Mouse (Mus musculus): Measurements from ENCODE around the gene Rangap1. TPM values are rescaled to one million over a fixed set of nuclear protein-coding genes. Genes with fewer than 3 reads are reported as not detected.
A peak's percentile ranks its signal among the peaks of the same experiment; 100 is the strongest.
"Not testable (repeated sequence)": the region's sequence is repeated elsewhere in the genome, so short reads cannot be mapped to it uniquely, and the experiment has no call there.

Rangap1 gene
- 10 to 100 TPM; 82.7 to 88.8 TPM for total RNA-seq (2021)

DNA sequence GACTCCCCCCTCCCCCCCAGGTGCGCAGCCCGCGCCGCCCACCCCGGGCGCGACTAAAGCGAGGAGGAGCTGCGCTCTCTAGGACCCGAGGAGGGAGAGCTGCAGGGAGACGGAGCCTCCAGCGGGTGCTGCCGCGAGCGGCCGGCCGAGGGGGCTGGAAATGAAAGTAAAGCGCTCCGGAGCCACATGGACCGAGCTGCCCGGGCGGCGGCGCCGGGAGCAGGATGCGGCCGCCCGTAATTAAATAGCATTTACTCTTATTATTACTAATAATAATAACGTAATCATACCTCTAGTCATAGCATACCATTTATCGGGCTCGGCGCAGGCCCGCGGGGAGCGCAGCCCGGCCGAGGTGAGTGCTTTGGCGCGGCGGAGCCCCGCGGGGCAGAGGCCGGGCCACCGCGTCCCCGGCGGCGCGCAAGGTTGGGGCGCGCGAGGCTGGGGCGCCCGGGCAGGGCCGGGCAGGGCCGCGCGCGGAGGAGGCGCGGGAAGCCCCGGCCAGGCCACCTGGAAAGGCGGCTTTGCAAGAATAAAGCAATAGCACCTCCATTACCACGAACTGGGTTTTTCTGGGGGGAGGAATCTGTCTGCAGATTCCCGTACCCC is at the start of gene Rangap1, which contains the start of gene Zc3h7b:
TSS of gene Rangap1 (minus strand) at position 539 of the 609 bp plus-strand sequence.
TSS of gene Zc3h7b (plus strand) at position 66 of the 609 bp plus-strand sequence.
- peak; percentile 85 for DNase-seq

DNA sequence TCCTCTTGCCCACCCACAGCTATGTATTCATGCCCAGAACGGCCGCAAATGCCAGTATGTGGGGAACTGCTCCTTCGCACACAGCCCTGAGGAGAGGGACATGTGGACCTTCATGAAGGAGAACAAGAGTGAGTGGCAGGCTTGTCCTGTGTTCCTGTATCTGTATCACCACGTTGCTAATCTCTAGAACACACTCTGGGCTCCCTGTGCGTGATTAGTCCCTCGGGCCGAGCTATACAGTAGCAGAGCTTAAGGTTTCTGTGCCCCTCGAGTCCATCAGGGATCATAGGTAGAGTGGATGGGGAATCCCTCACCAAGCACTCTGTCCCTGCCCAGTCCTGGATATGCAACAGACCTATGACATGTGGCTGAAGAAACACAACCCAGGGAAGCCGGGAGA is 47.1 kb upstream of the Rangap1 start:
- DNase-seq: no peak

- no peak for DNase-seq
Measured at GRCm38 (mm10) chr15:81787525-81787924, 42.2 kb upstream of the Rangap1 start.

DNA sequence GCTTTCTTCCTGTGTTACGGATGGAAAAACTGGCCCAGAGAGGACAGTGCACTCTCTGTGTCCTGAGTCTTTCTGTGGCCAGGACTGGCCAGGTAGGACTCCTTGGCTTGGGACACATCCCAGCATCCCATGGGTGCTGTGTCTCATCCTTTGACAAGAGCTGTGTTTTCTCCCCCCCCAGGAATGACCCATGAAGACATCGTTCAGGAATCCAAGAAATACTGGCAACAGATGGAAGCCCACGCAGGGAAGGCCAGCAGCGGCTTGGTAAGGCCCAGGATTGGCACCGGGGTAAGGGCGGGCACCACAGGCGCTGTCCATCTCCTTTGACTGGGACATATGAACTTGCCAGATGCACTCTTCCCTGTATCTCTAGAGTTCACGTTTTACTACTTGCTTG is 40.4 kb upstream of the Rangap1 start:
- no peak for DNase-seq

DNA sequence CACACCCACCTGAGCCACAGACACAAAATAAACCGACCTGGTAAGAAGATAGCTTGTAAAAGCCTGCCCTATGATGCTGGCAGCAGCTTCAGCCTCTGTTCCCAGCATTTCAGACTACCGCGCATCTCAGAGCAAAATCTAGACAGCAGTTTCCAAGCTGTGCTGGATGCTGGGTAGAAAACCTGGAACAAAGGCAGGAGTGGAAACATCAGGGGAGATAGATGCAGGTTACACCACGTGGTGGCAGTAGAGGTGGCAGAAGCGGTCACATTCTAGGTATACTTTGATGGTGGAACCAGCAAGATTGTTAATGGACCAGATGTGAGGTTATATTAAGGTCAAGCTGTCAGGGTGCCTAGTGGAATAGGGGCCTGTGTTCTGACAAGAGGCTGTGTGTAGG is 39.4 kb upstream of the Rangap1 start:
- DNase-seq: no peak

DNA sequence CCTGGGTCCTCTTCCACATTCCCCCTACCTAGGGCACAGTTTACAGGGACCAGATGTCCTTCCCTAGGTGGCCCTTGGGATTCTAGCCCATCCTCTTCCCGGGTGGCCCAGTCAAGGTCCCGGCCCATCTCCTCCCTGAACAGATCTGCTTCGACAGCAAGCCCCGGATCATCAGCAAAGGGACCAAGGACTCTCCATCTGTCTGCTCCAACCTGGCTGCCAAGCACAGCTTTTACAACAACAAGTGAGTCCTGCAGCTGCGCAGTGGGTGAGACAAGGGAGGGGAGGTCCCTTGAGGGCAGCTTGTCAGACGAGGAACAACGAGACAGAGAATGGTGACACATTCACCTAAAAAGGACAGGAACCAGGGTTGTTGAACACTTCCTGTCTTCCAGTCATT is 36.5 kb upstream of the Rangap1 start:
- no peak for DNase-seq

DNA sequence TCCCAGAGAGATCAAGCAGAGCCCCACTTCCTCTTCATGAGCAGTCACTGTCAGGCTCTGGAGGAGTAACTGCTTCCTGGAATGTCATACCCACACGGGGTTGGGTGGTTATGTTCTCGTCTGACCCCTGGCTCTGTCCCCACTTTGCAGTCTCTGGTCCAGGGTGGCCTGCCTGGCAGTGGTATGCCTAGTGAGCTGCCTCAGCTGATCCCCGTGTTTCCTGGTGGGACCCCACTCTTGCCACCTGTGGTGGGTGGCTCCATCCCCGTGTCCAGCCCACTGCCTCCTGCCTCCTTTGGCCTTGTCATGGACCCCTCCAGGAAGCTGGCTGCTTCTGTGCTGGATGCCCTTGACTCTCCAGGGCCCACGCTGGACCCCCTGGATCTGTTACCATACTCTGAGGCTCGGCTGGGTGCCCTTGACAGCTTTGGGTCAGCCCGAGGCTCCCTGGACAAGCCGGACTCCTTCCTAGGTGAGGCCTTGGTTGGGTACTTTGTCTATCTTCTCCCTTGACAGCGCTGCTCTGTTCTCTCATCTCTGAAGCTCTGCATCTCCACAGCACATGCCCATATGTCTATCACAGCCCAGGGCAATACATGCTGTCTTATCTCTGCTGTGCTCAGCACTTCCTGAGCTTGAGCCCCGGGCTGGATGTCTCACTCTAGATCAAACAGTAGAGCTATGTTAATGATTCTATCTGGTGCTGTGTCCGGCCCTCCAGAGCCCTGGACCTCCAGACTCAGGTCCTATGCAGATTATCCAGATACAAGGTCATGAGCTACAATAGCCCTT is 31.5 kb upstream of the Rangap1 start:
- DNase-seq: no peak

GRCm38 (mm10) chr15:81774505-81775171 is 29.3 kb upstream of the Rangap1 start:
- DNase-seq: peak; percentile 45

GRCm38 (mm10) chr15:81772431-81773120 is 27.2 kb upstream of the Rangap1 start:
- no peak for DNase-seq

GRCm38 (mm10) chr15:81769037-81769436 is 23.7 kb upstream of the Rangap1 start:
- no peak for DNase-seq

DNA sequence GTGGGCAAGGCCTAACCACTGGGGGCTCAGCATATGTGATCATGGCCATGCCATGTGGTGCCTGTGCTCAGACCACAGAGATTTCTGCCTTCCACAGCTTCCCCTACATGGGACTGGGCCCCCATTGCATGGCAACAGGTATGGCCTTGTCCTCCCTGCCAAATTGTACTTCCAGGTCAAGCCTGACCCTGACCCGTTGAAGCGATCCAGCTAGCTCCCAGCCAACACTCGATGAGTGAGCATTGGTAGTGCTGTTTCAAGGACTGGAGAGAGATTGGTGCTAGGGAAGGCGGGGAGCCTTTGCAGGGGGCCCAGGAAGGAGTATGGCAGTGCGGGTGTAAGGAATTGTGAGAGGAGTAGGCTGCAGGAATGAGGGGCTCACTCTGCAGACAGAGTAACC is 21.1 kb upstream of the Rangap1 start:
- no peak for DNase-seq

GRCm38 (mm10) chr15:81765651-81766050 is 20.3 kb upstream of the Rangap1 start:
- DNase-seq: no peak

DNA sequence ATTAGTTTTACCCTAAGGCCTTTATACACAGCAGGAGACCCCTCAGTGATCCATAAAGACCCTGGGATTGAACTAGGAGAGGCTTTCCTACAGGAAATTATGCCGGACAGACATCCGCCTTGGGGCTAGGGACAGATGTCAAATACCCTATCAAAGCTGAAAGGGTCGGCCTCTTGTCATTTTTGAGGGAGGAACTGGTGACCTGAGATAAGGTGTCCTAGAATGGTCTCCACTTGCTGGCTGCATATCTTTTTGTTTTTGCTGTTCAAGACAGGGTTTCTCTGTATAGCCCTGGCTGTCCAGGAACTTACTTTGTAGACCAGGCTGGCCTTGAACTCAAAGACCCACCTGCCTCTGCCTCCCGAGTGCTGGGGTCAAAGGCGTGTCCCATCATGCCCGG is 19.2 kb upstream of the Rangap1 start:
- no peak for DNase-seq

GRCm38 (mm10) chr15:81761959-81762358 is 16.6 kb upstream of the Rangap1 start:
- no peak for DNase-seq

DNA sequence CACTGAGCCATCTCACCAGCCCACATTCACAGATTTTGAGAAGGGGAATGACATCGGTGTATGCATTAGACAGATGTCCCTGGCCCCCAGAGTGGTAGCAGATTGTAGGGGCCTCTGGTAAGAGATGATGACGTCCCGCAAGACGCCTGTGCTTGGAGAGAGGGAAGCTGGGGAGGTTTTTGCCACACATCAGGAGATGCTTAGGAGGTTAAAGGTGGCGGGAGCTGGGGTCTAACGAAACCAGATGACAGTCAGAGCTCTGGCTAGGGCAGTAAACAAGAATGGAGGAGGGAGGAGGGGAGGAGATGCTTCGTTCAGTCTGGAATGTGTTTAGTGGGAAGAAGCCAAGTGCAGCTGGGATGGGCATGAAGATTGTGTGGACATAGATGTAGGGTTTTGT is 16.1 kb upstream of the Rangap1 start:
- DNase-seq: no peak

DNA sequence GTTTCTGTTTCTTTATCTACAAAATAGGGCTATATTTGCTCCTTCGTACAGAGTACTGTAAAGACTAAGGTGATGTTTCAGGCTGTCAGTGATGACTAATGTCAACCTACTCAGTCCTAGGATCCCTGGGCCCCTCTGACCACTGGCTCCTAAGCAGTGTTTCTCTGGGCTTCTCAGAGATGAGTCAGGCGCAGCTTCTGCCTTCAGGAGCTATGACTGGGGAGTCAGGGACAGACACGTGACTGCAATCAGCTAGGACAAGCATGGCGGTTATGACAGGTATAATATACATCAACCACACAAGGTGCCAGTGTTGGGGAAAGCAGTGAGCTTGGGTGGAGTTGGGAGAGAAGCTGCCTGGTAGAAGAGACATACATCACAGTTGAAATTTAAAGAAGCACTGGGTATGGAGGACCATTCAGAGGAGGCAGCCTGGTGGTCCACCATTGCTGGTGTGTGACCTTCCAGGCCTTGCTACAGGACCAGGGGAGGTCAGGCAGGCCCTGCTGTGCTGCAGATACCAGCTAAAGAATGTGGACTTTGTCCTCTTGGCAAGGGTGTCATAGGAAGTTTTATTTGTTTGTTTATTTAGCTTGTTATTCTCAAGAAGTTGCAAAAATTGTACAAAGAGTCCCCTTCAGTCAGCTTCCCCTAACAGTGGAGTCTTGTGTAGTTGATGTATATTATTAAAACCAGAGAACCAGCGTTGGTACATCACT is 15.2 kb upstream of the Rangap1 start:
- no peak for DNase-seq

- no peak for DNase-seq
Measured at GRCm38 (mm10) chr15:81759542-81759941, 14.2 kb upstream of the Rangap1 start.

DNA sequence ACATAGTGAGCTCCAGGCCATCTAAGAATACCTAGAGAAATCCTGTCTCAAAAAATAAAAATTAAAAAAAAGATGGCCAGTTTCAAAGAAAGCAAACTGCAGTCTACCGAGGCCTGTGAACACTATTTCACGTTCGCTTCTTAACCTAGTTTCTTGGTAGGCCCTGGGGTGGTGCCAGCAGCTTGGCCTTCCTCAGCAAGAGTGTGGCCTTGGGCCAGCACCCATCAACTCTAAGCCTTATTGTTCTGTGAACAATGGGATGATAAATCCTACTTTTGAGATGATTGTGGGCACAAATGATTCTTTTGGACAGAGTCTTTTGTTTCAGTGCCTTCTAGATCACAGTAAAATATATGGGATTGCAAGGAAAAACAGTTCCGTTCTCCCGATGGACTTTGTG is 13.4 kb upstream of the Rangap1 start:
- no peak for DNase-seq

- DNase-seq: no peak
Measured at GRCm38 (mm10) chr15:81753669-81754068, 8.3 kb upstream of the Rangap1 start.

DNA sequence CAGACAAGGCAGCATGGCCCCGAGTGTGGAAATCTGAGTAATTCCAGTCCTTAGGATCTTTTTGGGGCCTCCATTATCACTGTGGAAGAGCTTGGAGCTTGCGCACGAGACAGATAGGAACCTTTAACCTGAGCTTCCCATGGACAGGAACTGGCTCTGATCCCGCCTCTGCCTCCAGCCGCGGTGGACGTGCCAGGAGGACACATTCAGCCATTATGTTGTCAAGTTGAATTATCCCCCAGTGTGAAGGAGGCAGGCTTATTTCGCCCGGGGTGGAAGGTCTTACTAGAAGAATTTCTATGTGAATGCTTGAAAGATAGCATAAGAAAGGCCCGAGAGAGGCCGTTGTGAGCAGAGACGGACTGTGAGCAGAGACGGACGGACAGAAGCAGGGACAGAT is 4.4 kb upstream of the Rangap1 start:
- peak; percentile 32 for DNase-seq

GRCm38 (mm10) chr15:81745601-81746114 is 328 bp upstream of the Rangap1 start:
- peak; percentile 82 for DNase-seq

GRCm38 (mm10) chr15:81742368-81742767 is 3.0 kb downstream of the Rangap1 start:
- DNase-seq: not testable (repeated sequence)
